Mouse (Mus musculus) MEL (cell line): ENCODE measurements around the gene Cym.

Experiments
- CHD2 ChIP-seq: IDR thresholded peaks from 2 replicates; pipeline ENCODE4 v1.6.1; 2011; ENCODE audit warnings: low read length, improper control_type of control experiment
- TAL1 ChIP-seq: IDR thresholded peaks from 2 replicates; pipeline ENCODE4 v1.6.1; 2012; ENCODE audit warnings: mild to moderate bottlenecking, inconsistent platforms, low read length, moderate library complexity, mixed read lengths

GRCm38 (mm10) chr3:107172556-107172955 lies 49.0 kb downstream of the Cym start:
- TF ChIP-seq TAL1 (no peak), CHD2 (no peak)
